ENCODE assay signal across 18 mouse cellular contexts in genomic region chr7:84203981-84204380, GRCm38 (mm10). TPM values are rescaled to one million over a fixed set of nuclear protein-coding genes. Genes with fewer than 3 reads are reported as not detected.
DNase-seq lines count a peak whose midpoint lies in the region; ATAC-seq lines count a peak whose summit lies in the region.
"Had no signal": no experiment of that assay in that cellular context is flagged by ENCODE, and none has a peak within 500 bp of the region (broad histone marks: within the 10 kb centered on the region; RNA-seq: fewer than 3 reads in every experiment).

No protein-coding gene starts in this region.

- no peak overlapping the region for H3K4me2 ChIP-seq in midbrain, embryonic 14.5 days (ENCODE audit: low read length)
- no peak overlapping the region for H3K4me2 ChIP-seq in stomach, embryonic 16.5 days (ENCODE audit: low read depth, low read length)
- H3K4me2 ChIP-seq: hindbrain, embryonic 15.5 days had no signal

- peak; percentile 47 to 80 for DNase-seq in frontal cortex, adult 2 months (ENCODE audit: extremely low spot score in 1 of 2, low spot score in 1 of 2)
- no peak for DNase-seq in frontal cortex, postnatal 14 days (ENCODE audit: low spot score in 2 of 2)
- DNase-seq in midbrain, embryonic 14.5 days: peak; percentile 11
- no peak for DNase-seq in midbrain, embryonic 10.5 days (ENCODE audit: low spot score)
- DNase-seq in left cerebral cortex, postnatal 10 days (ENCODE audit: extremely low spot score in 1 of 2, low spot score in 2 of 2): peak; percentile 23 to 35
- DNase-seq in hindbrain, embryonic 10.5 days (ENCODE audit: low spot score): no peak
- no peak for DNase-seq in thymus, postnatal 25 days
- DNase-seq: adrenal gland, postnatal 10 days; cerebellum, postnatal 36 days; kidney, adult 8-10 months; kidney, postnatal 4 days; retina, postnatal 1 day; thymus, postnatal 4 days had no signal

- H3K4me1 ChIP-seq in midbrain, embryonic 14.5 days (ENCODE audit: control insufficient read depth, insufficient read depth, low read length): no peaks in the 10 kb centered on the region
- H3K4me1 ChIP-seq in midbrain, embryonic 10.5 days: no peaks in the 10 kb centered on the region
- H3K4me1 ChIP-seq in stomach, embryonic 16.5 days (ENCODE audit: control insufficient read depth, insufficient read depth, low read length): no peaks in the 10 kb centered on the region
- no peaks in the 10 kb centered on the region for H3K4me1 ChIP-seq in hindbrain, embryonic 10.5 days (replicated peaks)
- H3K4me1 ChIP-seq: hindbrain, embryonic 15.5 days had no signal

- no peaks in the 10 kb centered on the region for H3K9me3 ChIP-seq in midbrain, embryonic 14.5 days (ENCODE audit: control insufficient read depth, low read length)
- no peaks in the 10 kb centered on the region for H3K9me3 ChIP-seq in midbrain, embryonic 10.5 days (replicated peaks)
- H3K9me3 ChIP-seq in stomach, embryonic 16.5 days (replicated peaks; ENCODE audit: control insufficient read depth, low read length): no peaks in the 10 kb centered on the region
- no peaks in the 10 kb centered on the region for H3K9me3 ChIP-seq in hindbrain, embryonic 10.5 days
- H3K9me3 ChIP-seq: G1E; hindbrain, embryonic 15.5 days had no signal

- H3K9ac ChIP-seq in midbrain, embryonic 14.5 days (replicated peaks; ENCODE audit: low read length): no peak overlapping the region
- H3K9ac ChIP-seq in stomach, embryonic 16.5 days (ENCODE audit: low read length): no peak overlapping the region
- H3K9ac ChIP-seq: hindbrain, embryonic 15.5 days; liver, embryonic 14.5 days had no signal

- no peak overlapping the region for H3K4me3 ChIP-seq in midbrain, embryonic 14.5 days (replicated peaks; ENCODE audit: low read depth, low read length)
- H3K4me3 ChIP-seq in midbrain, embryonic 10.5 days: no peak overlapping the region
- no peak overlapping the region for H3K4me3 ChIP-seq in stomach, embryonic 16.5 days (replicated peaks; ENCODE audit: low read length)
- no peak overlapping the region for H3K4me3 ChIP-seq in hindbrain, embryonic 10.5 days
- H3K4me3 ChIP-seq: hindbrain, embryonic 15.5 days had no signal

- intact Hi-C loops in left cerebral cortex, postnatal 10 days (cut with DNase I): no loop called here

- no peak overlapping the region for H3K27ac ChIP-seq in midbrain, embryonic 14.5 days (replicated peaks; ENCODE audit: low read depth, low read length)
- no peak overlapping the region for H3K27ac ChIP-seq in midbrain, embryonic 10.5 days (replicated peaks)
- no peak overlapping the region for H3K27ac ChIP-seq in stomach, embryonic 16.5 days (ENCODE audit: low read length)
- no peak overlapping the region for H3K27ac ChIP-seq in hindbrain, embryonic 10.5 days
- H3K27ac ChIP-seq: hindbrain, embryonic 15.5 days; liver, embryonic 14.5 days had no signal

- H3K27me3 ChIP-seq in midbrain, embryonic 14.5 days (ENCODE audit: control insufficient read depth, insufficient read depth, low read length): no peaks in the 10 kb centered on the region
- H3K27me3 ChIP-seq in midbrain, embryonic 10.5 days (ENCODE audit: low read depth, poor library complexity, severe bottlenecking): peaks cover 5% of the 10 kb centered on the region; the same call in 1 of the 2 replicates
- H3K27me3 ChIP-seq in stomach, embryonic 16.5 days (ENCODE audit: control insufficient read depth, insufficient read depth, low read length): no peaks in the 10 kb centered on the region
- H3K27me3 ChIP-seq in hindbrain, embryonic 10.5 days (ENCODE audit: insufficient read depth, poor library complexity, severe bottlenecking): no peaks in the 10 kb centered on the region; the same call in 1 of the 2 replicates
- H3K27me3 ChIP-seq: hindbrain, embryonic 15.5 days had no signal

- 86% methylated on average over 3 of the region's 3 CpGs for WGBS in midbrain, embryonic 14.5 days
- WGBS in midbrain, embryonic 10.5 days: 82% methylated on average over 3 of the region's 3 CpGs
- WGBS in stomach, embryonic 16.5 days: 53% methylated on average over 3 of the region's 3 CpGs
- 89% methylated on average over 3 of the region's 3 CpGs for WGBS in hindbrain, embryonic 10.5 days

- ATAC-seq in midbrain, embryonic 14.5 days (ENCODE audit: low FRiP score, low TSS enrichment): no peak
- 0 out of 2 replicates have a peak, but pooled peaks have one; percentile 25 for ATAC-seq in stomach, embryonic 16.5 days (ENCODE audit: insufficient read depth, low FRiP score)
- ATAC-seq: forebrain, embryonic 16.5 days had no signal

- no peaks in the 10 kb centered on the region for H3K36me3 ChIP-seq in midbrain, embryonic 14.5 days (ENCODE audit: control insufficient read depth, insufficient read depth, low read length)
- H3K36me3 ChIP-seq in midbrain, embryonic 10.5 days: no peaks in the 10 kb centered on the region
- no peaks in the 10 kb centered on the region for H3K36me3 ChIP-seq in stomach, embryonic 16.5 days (ENCODE audit: control insufficient read depth, insufficient read depth, low read length)
- H3K36me3 ChIP-seq in hindbrain, embryonic 10.5 days: no peaks in the 10 kb centered on the region
- H3K36me3 ChIP-seq: G1E; hindbrain, embryonic 15.5 days had no signal

RNA-seq across cellular contexts. Expression of gene Abhd17c, which starts 52.3 kb away (rescaled TPM):
- polyA plus RNA-seq in frontal cortex, adult 2 months (2012; rRNA removed): 38.4 and 39.4 TPM in 2 replicates
- polyA plus RNA-seq in midbrain, embryonic 14.5 days (2014; fragmentation: Nextera tagmentation; extraction: Ambion mirVana): 50.3 and 55.7 TPM in 2 replicates
- 11.9 and 17.2 TPM in 2 replicates for polyA plus RNA-seq in midbrain, embryonic 10.5 days (2016; fragmentation: Nextera tagmentation; extraction: Ambion mirVana)
- total RNA-seq in left cerebral cortex, postnatal 10 days (2021): 10 to 100 TPM; 63.6 to 67.8 TPM
- polyA plus RNA-seq in stomach, embryonic 16.5 days (2015; fragmentation: Nextera tagmentation; extraction: Ambion mirVana): 7.4 and 8.9 TPM in 2 replicates
- 26.7 and 32.2 TPM in 2 replicates for polyA plus RNA-seq in hindbrain, embryonic 10.5 days (2016; fragmentation: Nextera tagmentation; extraction: Ambion mirVana)

Comparison
In these comparisons a context has a peak if more than half of its experiments do, and no peak if none do; other contexts are left out.
1. DNase-seq: peak in frontal cortex, adult 2 months (2 of 2), midbrain, embryonic 14.5 days (single experiment) and left cerebral cortex, postnatal 10 days (2 of 2); none in frontal cortex, postnatal 14 days (0 of 2), midbrain, embryonic 10.5 days (single experiment), hindbrain, embryonic 10.5 days (single experiment) and thymus, postnatal 25 days (single experiment).